Mouse (Mus musculus): ENCODE data around the gene Pdk1.
A peak's percentile ranks its signal among the peaks of the same experiment; 100 is the strongest.

The Pdk1 gene

DNA sequence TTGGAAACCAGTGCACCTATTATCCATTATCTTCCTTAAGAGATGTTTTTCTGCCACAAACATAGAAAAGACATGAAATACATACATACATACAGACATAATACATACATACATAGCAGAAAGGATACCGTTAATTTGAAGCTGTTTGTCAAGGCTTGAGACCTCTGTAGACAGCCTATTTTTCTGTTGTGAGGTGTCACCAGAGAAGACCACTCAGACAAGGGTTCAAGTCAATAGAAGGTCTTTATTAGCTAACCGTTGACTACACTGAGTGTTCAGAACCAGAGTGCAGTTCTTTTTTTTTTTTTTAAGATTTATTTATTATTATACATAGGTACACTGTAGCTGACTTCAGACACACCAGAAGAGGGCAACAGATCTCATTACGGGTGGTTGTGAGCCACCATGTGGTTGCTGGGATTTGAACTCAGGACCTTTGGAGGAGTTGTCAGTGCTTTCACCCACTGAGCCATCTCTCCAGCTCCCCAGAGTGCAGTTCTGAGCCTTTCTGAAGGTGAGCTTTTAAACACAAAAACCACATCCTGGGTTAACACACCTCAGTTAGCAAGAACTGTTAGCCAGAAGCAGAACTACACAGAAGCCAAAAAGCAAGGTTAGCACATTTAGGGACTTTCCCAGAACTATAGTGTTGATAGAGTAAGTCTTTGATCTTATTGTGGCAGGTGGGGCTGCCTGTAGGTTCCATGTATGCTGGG lies 68.1 kb downstream of the Pdk1 start:
- peak; percentile 27 to 53 for DNase-seq

GRCm38 (mm10) chr2:71941721-71942087 lies 68.7 kb downstream of the Pdk1 start:
- no peak for DNase-seq

DNA sequence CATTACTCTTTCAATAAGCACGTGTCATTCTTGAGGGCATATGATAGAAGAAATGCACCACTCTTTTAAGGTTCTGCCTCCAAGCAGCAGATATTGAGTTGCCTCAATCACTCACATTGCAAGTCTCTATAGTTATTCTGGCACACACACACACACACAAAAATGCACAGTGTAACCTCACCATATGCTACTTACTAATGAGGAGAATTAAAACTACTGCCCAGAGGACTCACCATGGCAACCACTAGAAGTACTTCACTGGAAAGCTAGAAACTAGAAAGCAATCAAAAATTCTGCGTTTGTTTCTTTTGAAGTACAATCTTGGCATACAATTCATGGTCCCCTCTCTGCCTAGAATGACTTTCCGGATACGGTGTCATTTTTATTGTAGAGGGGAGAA lies 78.2 kb downstream of the Pdk1 start:
- no peak for DNase-seq
